8 mouse cellular contexts compared by ENCODE assay signal in genomic region chr11:97363644-97363995, GRCm38 (mm10). TPM values are rescaled to one million over a fixed set of nuclear protein-coding genes. Genes with fewer than 3 reads are reported as not detected.
DNase-seq lines count a peak whose midpoint lies in the region; ATAC-seq and TF ChIP-seq lines count a peak whose summit lies in the region.

No protein-coding gene starts in this region.

- WGBS in lung, embryonic 14.5 days, result under 1% methylated on average over 7 of the region's 7 CpGs
- 1% methylated on average over 7 of the region's 7 CpGs for WGBS in hindbrain, embryonic 14.5 days
- WGBS in liver, postnatal 0 days (ENCODE audit: insufficient replicate concordance), result 3% methylated on average over 7 of the region's 7 CpGs

- peaks cover 4% of the 10 kb centered on the region; the same call in 1 of the 2 replicates for H3K4me1 ChIP-seq in lung, embryonic 14.5 days (ENCODE audit: insufficient read depth)
- peaks cover 30% of the 10 kb centered on the region for H3K4me1 ChIP-seq in hindbrain, embryonic 14.5 days (replicated peaks; ENCODE audit: control insufficient read depth, insufficient read depth, low read length)
- peaks cover 30% of the 10 kb centered on the region for H3K4me1 ChIP-seq in liver, postnatal 0 days (ENCODE audit: insufficient read depth)

- H3K27ac ChIP-seq in lung, embryonic 14.5 days (ENCODE audit: low read depth), result no peak overlapping the region
- no peak overlapping the region; the same call in 1 of the 2 replicates for H3K27ac ChIP-seq in hindbrain, embryonic 14.5 days
- peak overlapping the region; percentile 95 for H3K27ac ChIP-seq in liver, postnatal 0 days (ENCODE audit: low read depth)

- H3K9ac ChIP-seq in lung, embryonic 14.5 days, result peak overlapping the region; percentile 94
- peak overlapping the region; percentile 96 for H3K9ac ChIP-seq in hindbrain, embryonic 14.5 days
- peak overlapping the region; percentile 94 for H3K9ac ChIP-seq in liver, postnatal 0 days (replicated peaks)

- peaks cover 3% of the 10 kb centered on the region; the same call in 1 of the 2 replicates for H3K36me3 ChIP-seq in lung, embryonic 14.5 days (ENCODE audit: insufficient read depth)
- H3K36me3 ChIP-seq in hindbrain, embryonic 14.5 days (replicated peaks; ENCODE audit: control insufficient read depth, insufficient read depth), result no peaks in the 10 kb centered on the region; the same call in 1 of the 2 replicates
- no peaks in the 10 kb centered on the region; the same call in 1 of the 2 replicates for H3K36me3 ChIP-seq in liver, postnatal 0 days (replicated peaks; ENCODE audit: insufficient read depth, low read length)

- no peak for ATAC-seq in lung, embryonic 14.5 days (ENCODE audit: insufficient read depth)
- ATAC-seq in hindbrain, embryonic 14.5 days (ENCODE audit: low FRiP score), result no peak
- no peak for ATAC-seq in liver, postnatal 0 days

- DNase-seq in lung, embryonic 14.5 days, result peak; percentile 27
- DNase-seq in lung, postnatal 36 days, result no peak
- DNase-seq in embryo, embryonic 11 days, result peak; percentile 22
- no peak for DNase-seq in hindbrain, embryonic 14.5 days (ENCODE audit: low spot score)
- peak; percentile 25 for DNase-seq in liver, postnatal 0 days
- DNase-seq in retina, postnatal 1 day, result no peak
- no peak for DNase-seq in layer of hippocampus, adult 8-10 months (ENCODE audit: low spot score in 2 of 2)
- no peak for DNase-seq in frontal cortex, postnatal 10 days (ENCODE audit: low spot score in 2 of 2)

- H3K4me2 ChIP-seq in lung, embryonic 14.5 days, result peak overlapping the region; percentile 80
- H3K4me2 ChIP-seq in hindbrain, embryonic 14.5 days (replicated peaks), result peak overlapping the region; percentile 98
- H3K4me2 ChIP-seq in liver, postnatal 0 days (ENCODE audit: low read depth, low read length), result peak overlapping the region; percentile 95

- TF ChIP-seq CTCF in lung, embryonic 14.5 days (IDR thresholded peaks at IDR 0.05; ENCODE audit: low read depth), result no peak
- no peak for TF ChIP-seq CTCF in liver, postnatal 0 days (IDR thresholded peaks at IDR 0.05; ENCODE audit: low read depth)

- no peaks in the 10 kb centered on the region for H3K27me3 ChIP-seq in lung, embryonic 14.5 days (ENCODE audit: insufficient read depth, low read length)
- no peaks in the 10 kb centered on the region for H3K27me3 ChIP-seq in hindbrain, embryonic 14.5 days (ENCODE audit: control insufficient read depth, insufficient read depth, low read length)
- H3K27me3 ChIP-seq in liver, postnatal 0 days (ENCODE audit: insufficient read depth, low read length), result no peaks in the 10 kb centered on the region

- peak overlapping the region; percentile 97 for H3K4me3 ChIP-seq in lung, embryonic 14.5 days (ENCODE audit: low read depth, low read length)
- peak overlapping the region; percentile 100 for H3K4me3 ChIP-seq in hindbrain, embryonic 14.5 days (replicated peaks; ENCODE audit: low read length)
- peak overlapping the region; percentile 90 for H3K4me3 ChIP-seq in liver, postnatal 0 days (ENCODE audit: low read depth, low read length)

- no peak for TF ChIP-seq EP300 in liver, postnatal 0 days (IDR thresholded peaks at IDR 0.05; ENCODE audit: low read depth)

- H3K9me3 ChIP-seq in lung, embryonic 14.5 days (ENCODE audit: low read depth, low read length), result no peaks in the 10 kb centered on the region
- no peaks in the 10 kb centered on the region for H3K9me3 ChIP-seq in hindbrain, embryonic 14.5 days (ENCODE audit: control insufficient read depth, low read length)
- no peaks in the 10 kb centered on the region for H3K9me3 ChIP-seq in liver, postnatal 0 days (ENCODE audit: low read length)

RNA-seq across cellular contexts. Expression of gene Socs7, which starts 1.3 kb away (rescaled TPM):
- 1.9 and 2.7 TPM in 2 replicates for polyA plus RNA-seq in lung, embryonic 14.5 days (2014; fragmentation: Nextera tagmentation; extraction: Ambion mirVana)
- polyA plus RNA-seq in hindbrain, embryonic 14.5 days (2014; fragmentation: Nextera tagmentation; extraction: Ambion mirVana), result 6.4 and 6.7 TPM in 2 replicates
- 0.89 and 0.92 TPM in 2 replicates for polyA plus RNA-seq in liver, postnatal 0 days (2015; fragmentation: Nextera tagmentation; extraction: Ambion mirVana)
- total RNA-seq in layer of hippocampus, adult 8-10 months (2022), result 10 to 100 TPM; 71.5 to 89.3 (median 79.6) TPM

RNA-seq across cellular contexts. Expression of gene Gpr179, which starts 11.7 kb away (rescaled TPM):
- 0.08 and 0.09 TPM in 2 replicates for polyA plus RNA-seq in lung, embryonic 14.5 days (2014; fragmentation: Nextera tagmentation; extraction: Ambion mirVana)
- 0.23 and 0.50 TPM in 2 replicates for polyA plus RNA-seq in hindbrain, embryonic 14.5 days (2014; fragmentation: Nextera tagmentation; extraction: Ambion mirVana)
- polyA plus RNA-seq in liver, postnatal 0 days (2015; fragmentation: Nextera tagmentation; extraction: Ambion mirVana), result 0.04 TPM in 1 of 2 replicates, not detected in the other
- total RNA-seq in layer of hippocampus, adult 8-10 months (2022), result under 1 TPM; 0.14 to 0.59 (median 0.34) TPM

RNA-seq across cellular contexts. Expression of gene Mrpl45, which starts 48.1 kb away (rescaled TPM):
- 46.0 and 48.1 TPM in 2 replicates for polyA plus RNA-seq in lung, embryonic 14.5 days (2014; fragmentation: Nextera tagmentation; extraction: Ambion mirVana)
- 32.8 and 37.3 TPM in 2 replicates for polyA plus RNA-seq in hindbrain, embryonic 14.5 days (2014; fragmentation: Nextera tagmentation; extraction: Ambion mirVana)
- 18.3 and 19.8 TPM in 2 replicates for polyA plus RNA-seq in liver, postnatal 0 days (2015; fragmentation: Nextera tagmentation; extraction: Ambion mirVana)
- total RNA-seq in layer of hippocampus, adult 8-10 months (2022), result 10 to 100 TPM; 23.1 to 32.2 (median 27.4) TPM

RNA-seq across cellular contexts. Expression of gene Arhgap23, which starts 51.7 kb away (rescaled TPM):
- 7.0 and 7.9 TPM in 2 replicates for polyA plus RNA-seq in lung, embryonic 14.5 days (2014; fragmentation: Nextera tagmentation; extraction: Ambion mirVana)
- polyA plus RNA-seq in hindbrain, embryonic 14.5 days (2014; fragmentation: Nextera tagmentation; extraction: Ambion mirVana), result 8.5 and 10.0 TPM in 2 replicates
- 5.6 and 5.7 TPM in 2 replicates for polyA plus RNA-seq in liver, postnatal 0 days (2015; fragmentation: Nextera tagmentation; extraction: Ambion mirVana)
- 10 to 100 TPM; 75.7 to 83.2 (median 78.4) TPM for total RNA-seq in layer of hippocampus, adult 8-10 months (2022)

Comparison
In these comparisons a context has a peak if more than half of its experiments do, and no peak if none do; other contexts are left out.
1. DNase-seq: peak in lung, embryonic 14.5 days (single experiment), embryo, embryonic 11 days (single experiment) and liver, postnatal 0 days (single experiment); none in lung, postnatal 36 days (single experiment), hindbrain, embryonic 14.5 days (single experiment), retina, postnatal 1 day (single experiment), layer of hippocampus, adult 8-10 months (0 of 2) and frontal cortex, postnatal 10 days (0 of 2).
2. Peak in every context shown above with its lines, with median percentiles within 50 percentile points of each other: H3K4me2 ChIP-seq, H3K4me3 ChIP-seq and H3K9ac ChIP-seq.